Mouse (Mus musculus) forebrain, embryonic 11.5 days (tissue): ENCODE data around the gene Gm15155. TPM values are rescaled to one million over a fixed set of nuclear protein-coding genes. Genes with fewer than 3 reads are reported as not detected.
"Not testable (repeated sequence)": the region's sequence is repeated elsewhere in the genome, so short reads cannot be mapped to it uniquely, and the experiment has no call there.

ENCODE experiments used
- ATAC-seq: fragments of 200-750 bp; cut with Nextera tagmentation; replicated peaks from 2 replicates; pipeline ENCODE4 v1.8.0; 2017; ENCODE audit warnings: moderate TSS enrichment; ENCODE audit not compliant: low FRiP score
- DNase-seq: peaks from one replicate; pipeline ENCODE4 v3.0.0-alpha.2; 2017; ENCODE audit warnings: low spot score
- H3K27ac ChIP-seq: fragments of 300-500 bp; sonication (generic); 2 replicates; pipeline ENCODE4 v1.5.1; 2014; ENCODE audit warnings: low read depth, low read length
- H3K27me3 ChIP-seq: fragments of 300-500 bp; sonication (generic); 2 replicates; pipeline ENCODE4 v1.6.1; 2014; ENCODE audit warnings: mild to moderate bottlenecking, low read length, mixed read lengths; ENCODE audit not compliant: control insufficient read depth, insufficient read depth
- H3K36me3 ChIP-seq: fragments of 300-500 bp; sonication (generic); 2 replicates; pipeline ENCODE4 v1.6.1; 2014; ENCODE audit warnings: mild to moderate bottlenecking, low read length, moderate library complexity, mixed read lengths; ENCODE audit not compliant: control insufficient read depth, insufficient read depth
- H3K4me1 ChIP-seq: fragments of 300-500 bp; sonication (generic); replicated peaks from 2 replicates; pipeline ENCODE4 v1.6.1; 2014; ENCODE audit warnings: low read length, mixed read lengths; ENCODE audit not compliant: control insufficient read depth, insufficient read depth
- H3K4me2 ChIP-seq: fragments of 300-500 bp; sonication (generic); 2 replicates; pipeline ENCODE4 v1.6.1; 2014; ENCODE audit warnings: low read depth, mild to moderate bottlenecking, low read length, moderate library complexity, mixed read lengths; ENCODE audit not compliant: severe bottlenecking
- H3K4me3 ChIP-seq: fragments of 300-500 bp; sonication (generic); 2 replicates; pipeline ENCODE4 v1.5.1; 2014; ENCODE audit warnings: low read depth, low read length
- H3K9ac ChIP-seq: fragments of 300-500 bp; sonication (generic); 2 replicates; pipeline ENCODE4 v1.6.1; 2014; ENCODE audit warnings: low read length
- H3K9me3 ChIP-seq: fragments of 300-500 bp; sonication (generic); 2 replicates; pipeline ENCODE4 v1.6.1; 2016; ENCODE audit warnings: low read length, mixed read lengths; ENCODE audit not compliant: control insufficient read depth
- polyA plus RNA-seq: library from polyadenylated mRNA; unstranded; fragments of >200 nt; fragmentation: Nextera tagmentation; extraction: Ambion mirVana; gene quantifications from 2 replicates; pipeline ENCODE4 v1.2.1, GENCODE M21; 2014

The Gm15155 gene
- polyA plus RNA-seq, 1 experiment from 2014 or later: not detected

- not testable (repeated sequence) for H3K36me3 ChIP-seq, H3K9me3 ChIP-seq, H3K9ac ChIP-seq, DNase-seq, H3K4me1 ChIP-seq, H3K27ac ChIP-seq, ATAC-seq, H3K27me3 ChIP-seq, H3K4me3 ChIP-seq, H3K4me2 ChIP-seq
Measured at GRCm38 (mm10) chrX:156303806-156304205, 679.3 kb downstream of the Gm15155 start.

Other genes with a start within 250 kb of the Gm15155 start
- 0.55 and 0.72 TPM in 2 replicates for gene Ptchd1, start 927 bp upstream of the Gm15155 start, polyA plus RNA-seq